Mouse (Mus musculus) urinary bladder, postnatal 14 days (tissue): ENCODE measurements around the gene Duxbl2.
"Not testable (repeated sequence)": the region's sequence is repeated elsewhere in the genome, so short reads cannot be mapped to it uniquely, and the experiment has no call there.

Experiments used
- DNase-seq: peaks from one replicate; pipeline ENCODE4 v3.0.0; 2021; ENCODE audit warnings: low spot score

The Duxbl2 gene

GRCm38 (mm10) chr14:26118150-26118549 is at the start of gene Duxbl2:
Gene Duxbl2 (plus strand): TSS chr14:26118349.
- not testable (repeated sequence) for DNase-seq

GRCm38 (mm10) chr14:26076620-26077390 is 41.3 kb upstream of the Duxbl2 start:
- DNase-seq, result not testable (repeated sequence)

- DNase-seq, result not testable (repeated sequence)
Measured at GRCm38 (mm10) chr14:26081216-26081615, 36.9 kb upstream of the Duxbl2 start, which contains the start of gene Cphx2. Gene Cphx2 (plus strand): TSS chr14:26081516.

GRCm38 (mm10) chr14:26081997-26082396 is 36.2 kb upstream of the Duxbl2 start, which contains the start of gene Cphx3:
Gene Cphx3 (plus strand): TSS chr14:26082297.
- DNase-seq, result not testable (repeated sequence)

- not testable (repeated sequence) for DNase-seq
Measured at GRCm38 (mm10) chr14:26097622-26098021, 20.5 kb upstream of the Duxbl2 start.

GRCm38 (mm10) chr14:26118550-26119000 is 426 bp downstream of the Duxbl2 start:
- not testable (repeated sequence) for DNase-seq

GRCm38 (mm10) chr14:26119095-26119494 is 946 bp downstream of the Duxbl2 start:
- not testable (repeated sequence) for DNase-seq

- DNase-seq, result not testable (repeated sequence)
Measured at GRCm38 (mm10) chr14:26147095-26147494, 28.9 kb downstream of the Duxbl2 start.

- not testable (repeated sequence) for DNase-seq
Measured at GRCm38 (mm10) chr14:26156032-26156431, 37.9 kb downstream of the Duxbl2 start.

- not testable (repeated sequence) for DNase-seq
Measured at GRCm38 (mm10) chr14:26161156-26161555, 43.0 kb downstream of the Duxbl2 start.

GRCm38 (mm10) chr14:26162423-26162822 is 44.3 kb downstream of the Duxbl2 start:
- DNase-seq, result not testable (repeated sequence)

- not testable (repeated sequence) for DNase-seq
Measured at GRCm38 (mm10) chr14:26165266-26165665, 47.1 kb downstream of the Duxbl2 start.

GRCm38 (mm10) chr14:26173955-26174354 is 55.8 kb downstream of the Duxbl2 start:
- DNase-seq, result not testable (repeated sequence)

- not testable (repeated sequence) for DNase-seq
Measured at GRCm38 (mm10) chr14:26175028-26175427, 56.9 kb downstream of the Duxbl2 start.
